Mouse (Mus musculus): ENCODE measurements around the gene Gpr143. TPM values are rescaled to one million over a fixed set of nuclear protein-coding genes. Genes with fewer than 3 reads are reported as not detected.
A peak's percentile ranks its signal among the peaks of the same experiment; 100 is the strongest.
"Not testable (repeated sequence)": the region's sequence is repeated elsewhere in the genome, so short reads cannot be mapped to it uniquely, and the experiment has no call there.

Gpr143 gene
- total RNA-seq (2021): not detected in 2 replicates
- long read RNA-seq, experiment 1, partial matches to known transcripts: 0 of 1 reads
- long read RNA-seq, experiment 1, other reads (novel, unspliced or antisense): 0 of 1 reads
- long read RNA-seq, experiment 2: 0 reads

DNA sequence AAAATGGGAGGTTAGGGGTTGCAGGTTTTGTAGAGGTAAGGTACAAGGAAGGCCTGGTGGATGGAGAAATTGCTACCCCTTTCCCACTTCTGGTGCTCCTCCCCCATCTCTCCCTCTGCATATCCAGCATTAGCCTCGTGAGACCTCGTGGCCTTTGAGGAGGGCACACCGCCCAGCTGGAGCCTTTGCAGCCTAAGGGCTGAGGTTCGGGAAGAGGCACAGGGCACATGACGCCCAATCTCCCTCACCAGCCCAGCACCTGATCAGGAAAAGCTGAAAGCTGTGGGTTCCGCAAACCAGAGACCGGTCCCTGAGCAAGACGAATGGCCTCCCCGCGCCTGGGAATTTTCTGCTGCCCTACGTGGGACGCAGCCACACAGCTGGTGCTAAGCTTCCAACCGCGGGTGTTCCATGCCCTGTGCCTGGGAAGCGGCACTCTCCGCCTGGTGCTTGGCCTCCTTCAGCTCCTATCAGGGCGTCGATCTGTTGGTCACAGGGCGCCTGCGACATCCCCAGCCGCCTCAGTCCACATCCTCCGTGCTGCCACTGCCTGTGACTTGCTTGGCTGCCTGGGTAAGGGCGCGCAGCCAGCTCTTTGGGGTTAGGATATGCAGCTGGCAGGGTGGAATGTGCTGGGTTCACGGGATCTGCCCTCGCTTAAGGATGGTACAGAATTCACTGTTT lies at the start of gene Gpr143:
Gpr143 (plus strand) TSS at position 202 of the 684 bp plus-strand sequence.
- DNase-seq: peak; percentile 41

DNA sequence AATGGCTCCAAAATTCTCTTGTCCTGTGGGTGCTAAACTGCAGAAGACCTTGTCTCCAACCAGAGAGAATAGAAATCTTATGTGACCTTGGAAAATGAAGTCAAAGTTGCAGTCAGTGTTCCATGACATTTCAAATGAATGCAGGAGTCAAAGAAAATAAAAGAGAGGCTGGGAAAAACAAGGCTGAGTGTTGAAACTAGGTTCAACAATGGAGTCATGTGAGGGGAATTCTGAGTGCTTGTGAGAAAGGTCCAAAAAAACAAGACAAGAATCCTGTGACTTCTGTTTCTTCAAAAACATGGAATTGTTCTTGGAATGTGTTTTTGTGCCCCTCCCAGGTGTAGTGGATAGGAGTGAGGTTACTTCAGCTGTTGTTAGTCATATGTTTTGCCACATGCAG lies 46.4 kb upstream of the Gpr143 start:
- DNase-seq: no peak

DNA sequence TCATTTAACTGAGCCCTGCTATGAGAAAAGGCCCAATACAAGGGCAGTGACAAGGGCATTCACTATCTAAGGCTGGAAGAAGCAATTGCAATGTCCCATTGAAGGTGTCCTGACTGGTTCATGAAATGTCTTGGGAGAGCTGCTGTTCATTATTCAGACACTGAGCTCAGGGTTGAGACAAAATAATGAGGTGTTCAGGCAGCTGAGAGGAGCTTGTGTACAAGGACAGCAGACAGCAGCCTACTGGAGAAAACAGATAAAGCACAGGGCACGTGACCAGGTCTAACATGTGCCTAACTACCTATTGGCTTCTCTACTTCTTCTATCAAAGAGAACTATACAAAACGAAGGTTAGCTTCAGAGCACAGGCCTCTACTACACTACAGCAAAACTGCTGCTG lies 43.5 kb upstream of the Gpr143 start:
- DNase-seq: no peak

DNA sequence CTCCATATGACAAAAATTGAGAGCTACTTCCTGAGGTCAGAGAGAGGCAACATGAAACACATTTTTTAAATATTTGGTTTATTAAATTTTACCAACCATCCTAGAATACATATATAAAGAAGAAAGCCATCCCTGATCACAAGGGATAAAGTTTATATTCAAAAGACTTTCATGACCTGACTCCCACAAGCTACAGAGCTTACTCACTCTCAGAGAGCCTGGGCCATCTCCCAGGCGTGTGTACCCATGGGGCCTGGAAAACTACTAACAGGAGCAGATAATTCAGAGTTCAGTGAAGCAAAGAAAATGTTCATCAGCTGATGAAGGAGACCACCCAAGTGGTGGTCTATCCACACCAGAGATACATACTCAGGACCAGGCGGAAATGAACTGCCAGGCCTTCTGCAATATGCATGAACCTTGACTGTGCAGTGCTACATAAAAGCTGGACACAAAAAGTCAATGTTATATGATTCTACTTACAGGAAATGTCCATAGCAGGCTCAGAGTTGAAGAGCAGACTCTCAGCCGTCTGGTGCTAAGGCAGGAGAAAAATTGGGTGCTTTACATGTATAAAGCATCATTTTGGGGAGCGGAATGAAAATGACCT lies 42.9 kb upstream of the Gpr143 start:
- DNase-seq: no peak

DNA sequence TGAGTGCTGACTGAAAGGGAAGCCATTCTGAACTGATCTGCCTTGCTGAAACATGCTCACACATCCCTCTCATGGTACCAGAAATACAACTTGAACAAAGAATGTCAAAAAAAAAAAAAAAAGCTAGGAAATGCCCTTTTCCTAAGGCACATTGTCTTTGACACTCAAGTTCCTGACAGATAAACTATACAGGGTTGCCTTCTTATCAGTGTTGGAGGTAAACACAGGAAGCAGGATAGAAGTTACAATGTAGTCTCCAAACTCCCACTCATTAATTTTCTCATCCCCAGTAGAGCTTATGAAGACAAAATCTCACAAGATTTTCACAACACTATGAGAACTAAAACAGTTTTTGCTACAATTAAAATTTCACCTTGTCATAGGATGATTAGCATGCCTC lies 38.1 kb upstream of the Gpr143 start:
- DNase-seq: no peak

DNA sequence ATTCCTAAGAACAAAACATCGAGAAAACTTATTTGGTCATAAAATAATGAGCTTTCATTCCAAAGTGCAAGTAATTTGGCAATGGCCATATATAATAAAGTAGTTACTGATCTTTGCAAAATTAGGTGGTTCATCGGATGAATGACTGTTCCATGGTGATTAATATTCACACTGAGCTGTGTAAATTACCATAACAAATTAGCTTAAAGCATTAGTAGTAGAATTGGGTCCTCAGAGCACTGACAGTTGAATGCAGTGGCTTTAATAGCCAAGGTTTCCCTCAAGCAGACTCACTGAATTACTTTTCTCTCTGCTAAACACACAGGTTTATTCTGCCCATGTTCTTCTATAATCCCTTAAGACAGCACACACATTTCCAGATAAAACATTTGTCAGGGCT lies 35.8 kb upstream of the Gpr143 start:
- no peak for DNase-seq

DNA sequence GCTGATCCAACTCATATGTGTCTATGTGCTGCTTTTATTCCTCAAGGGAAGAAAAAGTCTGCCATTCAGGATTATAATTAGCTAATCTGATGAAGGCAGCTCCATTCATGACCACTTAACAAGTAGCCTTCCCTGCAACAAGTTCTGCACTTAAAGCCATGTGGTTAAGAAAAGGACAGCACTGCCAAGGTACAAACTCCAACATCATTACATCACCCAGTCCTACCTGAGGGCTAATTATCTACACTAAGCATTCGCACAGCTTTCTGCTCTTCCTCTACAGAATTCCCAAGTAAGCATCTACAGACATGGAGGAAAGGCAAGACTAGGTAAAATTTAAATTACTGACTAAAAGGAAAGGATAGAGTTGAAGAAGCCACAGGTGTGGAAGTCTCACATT lies 25.9 kb upstream of the Gpr143 start:
- DNase-seq: no peak

DNA sequence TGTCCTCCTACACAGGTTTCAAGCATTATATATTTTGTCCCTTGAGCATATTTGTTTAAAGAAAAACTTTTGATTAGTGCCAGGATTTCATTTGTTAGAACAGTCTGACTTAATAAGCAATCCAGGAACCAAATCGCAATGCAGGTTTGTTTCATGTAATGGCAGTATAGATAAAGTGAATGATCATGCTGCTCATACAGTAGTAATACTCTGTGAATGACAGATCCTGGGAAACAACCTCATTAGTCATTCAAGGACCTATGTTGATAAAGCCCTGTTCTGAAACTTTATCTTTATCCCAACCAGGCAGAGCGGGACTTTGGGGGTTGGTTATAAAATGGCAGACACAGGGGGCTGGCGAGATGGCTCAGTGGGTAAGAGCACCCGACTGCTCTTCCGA lies 25.4 kb upstream of the Gpr143 start:
- no peak for DNase-seq

DNA sequence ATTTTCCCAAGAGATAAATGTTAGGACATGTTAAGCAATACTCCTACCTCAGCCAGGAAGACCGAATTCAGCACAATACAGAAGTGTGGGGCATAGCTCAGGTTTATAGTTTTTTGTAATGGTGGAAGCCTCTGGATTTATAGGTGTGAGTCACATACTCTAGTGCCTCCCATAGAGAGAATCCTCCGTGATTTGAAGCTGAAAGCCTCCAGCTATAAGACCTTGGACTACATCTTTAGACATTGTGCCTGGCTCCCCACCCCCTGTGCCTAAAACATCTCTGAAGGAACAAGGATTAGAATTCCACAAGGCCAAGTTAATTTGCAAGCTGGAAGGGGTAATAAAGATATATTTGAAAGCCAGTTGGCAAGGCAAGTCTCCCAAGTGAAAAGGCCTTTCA lies 19.3 kb upstream of the Gpr143 start:
- peak; percentile 24 for DNase-seq

DNA sequence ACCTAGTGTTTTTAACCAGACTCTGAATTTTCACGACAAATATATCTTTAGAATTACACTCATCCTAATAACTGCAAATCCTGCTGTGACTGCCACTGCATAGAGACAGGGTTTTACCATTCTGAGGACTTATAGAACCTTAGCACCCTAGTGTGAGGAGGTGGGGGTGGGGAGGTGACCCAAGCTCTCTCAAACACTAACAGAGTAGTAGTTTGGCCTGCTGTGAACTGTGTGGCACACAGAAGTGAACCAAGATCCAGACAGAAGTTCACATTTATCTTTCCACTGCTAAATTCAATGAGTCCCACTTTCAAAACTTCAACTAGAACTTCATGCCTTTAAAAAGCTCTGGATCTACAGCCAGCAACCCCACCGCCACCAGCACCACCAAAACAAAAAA lies 18.9 kb upstream of the Gpr143 start:
- no peak for DNase-seq

DNA sequence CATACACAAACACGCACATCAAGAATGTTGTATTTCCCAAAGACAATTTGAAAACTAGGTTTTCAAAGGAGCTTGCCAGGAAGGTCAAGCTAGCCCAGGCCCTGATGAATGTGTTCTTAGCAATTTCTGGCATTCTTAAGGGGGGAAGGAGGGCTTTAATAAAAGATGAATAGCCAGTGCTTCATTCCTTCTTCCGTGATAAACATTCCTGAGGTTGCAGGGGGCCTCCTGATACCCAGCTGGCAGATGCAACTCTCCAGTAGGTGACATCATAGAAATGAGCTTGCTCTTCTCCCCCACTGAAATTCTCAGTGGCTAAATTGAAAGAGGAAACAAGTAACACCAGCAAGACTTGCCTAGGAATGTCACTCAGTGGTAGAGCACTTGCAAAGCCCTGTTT lies 17.6 kb upstream of the Gpr143 start:
- no peak for DNase-seq

DNA sequence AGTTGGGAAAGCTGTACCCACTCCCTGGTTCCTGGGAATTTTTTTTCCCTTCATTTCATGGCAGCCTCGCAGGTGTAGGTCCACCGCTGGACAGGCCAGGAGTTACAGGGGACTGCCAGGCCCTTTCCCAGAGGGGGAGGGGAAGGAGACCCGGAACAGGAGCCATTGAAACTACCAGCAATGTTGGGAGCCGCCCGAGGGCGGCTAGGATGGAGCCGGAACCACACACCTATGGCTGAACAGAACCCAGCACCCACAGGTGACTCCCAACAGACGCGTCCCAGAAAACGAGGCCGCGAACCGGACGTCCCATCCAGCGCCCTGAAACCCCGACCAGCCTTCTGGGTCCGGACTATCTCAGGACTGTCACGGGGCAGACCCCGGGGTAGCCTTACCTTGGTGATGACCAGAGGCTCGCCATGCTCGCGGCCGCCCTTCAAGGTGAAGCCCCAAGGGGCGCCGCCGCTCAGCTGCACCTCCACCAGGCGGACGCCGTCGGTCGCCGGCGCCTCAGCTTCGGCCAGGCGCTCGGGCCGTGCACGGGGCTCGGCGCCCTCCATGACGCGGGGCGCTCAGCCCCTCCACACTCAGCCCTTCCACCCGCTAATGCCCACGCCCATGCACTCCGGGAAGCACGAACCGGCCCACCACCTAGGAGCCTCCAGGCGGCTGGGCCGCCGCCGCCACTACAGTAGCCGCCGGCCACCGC lies 12.7 kb upstream of the Gpr143 start, which contains the start of gene Shroom2:
Shroom2 (minus strand) TSS at position 575 of the 709 bp plus-strand sequence.
- peak; percentile 32 for DNase-seq

DNA sequence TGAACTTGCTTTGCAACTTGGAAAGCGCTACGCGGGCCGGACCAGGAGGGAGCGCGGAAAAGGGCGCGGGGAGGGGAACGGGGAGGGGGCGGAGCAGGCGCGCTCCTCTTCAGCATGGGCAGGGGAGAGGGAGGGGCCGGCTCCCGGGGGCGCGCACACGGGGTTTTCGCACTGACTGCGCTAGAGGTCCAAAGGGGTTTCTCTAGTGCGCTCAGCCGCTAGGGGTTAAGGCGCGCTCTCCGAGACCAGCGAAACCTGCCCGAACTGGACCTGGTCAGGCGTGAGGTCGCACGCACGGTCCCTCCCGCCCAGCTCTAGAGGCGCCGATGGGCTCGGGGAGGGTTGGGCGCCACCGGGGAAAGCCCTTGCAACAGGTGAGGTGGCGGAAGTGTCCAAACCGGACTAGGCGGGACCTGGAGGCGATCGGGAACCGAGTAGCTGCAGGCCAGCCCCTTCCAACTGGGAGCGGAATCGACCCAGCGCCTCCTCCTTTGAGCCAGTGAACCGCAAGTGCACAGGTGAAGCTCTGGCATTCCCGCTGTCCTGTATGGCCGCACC lies 12.0 kb upstream of the Gpr143 start:
- peak; percentile 86 for DNase-seq

DNA sequence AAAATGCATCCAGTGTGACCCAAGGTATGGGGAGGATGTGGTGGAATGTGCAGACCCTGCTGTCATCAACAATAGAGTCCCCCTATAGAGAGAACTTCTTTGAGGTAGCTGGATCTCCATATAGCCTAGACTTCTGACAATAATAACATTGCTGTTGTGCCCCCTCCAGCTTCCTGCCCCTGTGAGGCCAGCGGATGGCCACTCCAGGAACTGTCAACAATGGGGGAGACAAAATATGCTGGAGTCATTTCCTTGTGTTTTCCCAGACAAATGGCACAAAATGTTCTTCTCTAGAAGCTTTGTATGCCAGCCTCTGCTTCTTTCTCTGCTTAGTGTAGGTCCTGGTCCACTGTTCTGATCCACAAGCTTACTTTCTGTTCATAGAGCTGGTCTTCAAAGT lies 6.4 kb downstream of the Gpr143 start:
- peak; percentile 13 for DNase-seq

DNA sequence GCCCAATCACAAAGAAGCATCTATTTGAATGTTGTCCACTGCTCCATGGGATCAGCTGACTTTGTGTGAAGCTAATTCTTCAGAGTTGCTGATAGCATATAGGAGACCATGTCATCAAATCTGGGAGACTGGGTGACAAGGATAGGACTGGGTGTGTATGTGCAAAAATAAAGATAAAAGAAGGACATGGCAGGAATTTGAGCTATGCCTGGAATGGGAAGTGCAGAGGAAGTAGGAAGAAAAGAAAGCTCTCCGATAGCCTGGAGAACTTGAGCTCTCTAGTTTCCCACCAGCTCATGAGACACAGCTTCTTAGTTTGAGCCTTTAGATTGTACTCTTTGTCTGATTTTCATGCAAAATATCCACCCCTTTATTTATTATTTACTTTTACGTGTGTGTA lies 6.9 kb downstream of the Gpr143 start:
- DNase-seq: no peak

DNA sequence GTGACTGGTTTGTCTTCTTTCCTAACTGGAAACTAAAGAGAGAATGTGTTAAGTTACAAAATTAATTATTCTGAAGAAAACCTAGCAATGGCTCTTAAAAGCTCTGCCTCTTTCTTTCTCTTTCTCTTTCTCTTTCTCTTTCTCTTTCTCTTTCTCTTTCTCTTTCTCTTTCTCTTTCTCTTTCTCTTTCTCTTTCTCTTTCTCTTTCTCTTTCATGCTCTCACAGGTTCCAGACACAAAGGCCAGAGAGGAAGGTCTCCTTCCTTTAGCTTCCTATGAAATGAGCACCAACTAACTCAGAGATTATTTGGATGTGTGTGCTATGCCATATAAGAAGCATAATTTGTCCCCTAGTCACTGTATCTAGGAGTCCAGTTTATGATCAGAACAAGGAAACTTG lies 23.6 kb downstream of the Gpr143 start:
- no peak for DNase-seq

DNA sequence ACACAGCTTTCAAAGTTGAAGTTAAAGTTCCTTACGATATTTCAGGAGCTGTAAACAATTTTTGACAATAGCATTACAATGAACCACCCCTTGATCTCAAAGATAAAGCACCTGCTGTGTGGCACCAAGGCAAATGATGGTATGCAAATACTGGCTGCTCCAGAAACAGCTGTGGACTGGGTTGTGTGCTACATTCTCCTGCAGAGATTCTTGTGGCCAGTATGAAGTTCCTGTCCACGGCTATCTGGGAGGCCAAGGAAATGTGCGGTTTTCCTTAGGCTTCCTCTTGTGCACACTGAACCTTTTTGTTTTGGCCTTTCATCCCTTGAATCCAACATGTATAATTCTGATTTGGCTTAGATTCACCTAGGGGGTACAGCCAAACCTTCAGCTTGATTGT lies 31.6 kb downstream of the Gpr143 start:
- no peak for DNase-seq

DNA sequence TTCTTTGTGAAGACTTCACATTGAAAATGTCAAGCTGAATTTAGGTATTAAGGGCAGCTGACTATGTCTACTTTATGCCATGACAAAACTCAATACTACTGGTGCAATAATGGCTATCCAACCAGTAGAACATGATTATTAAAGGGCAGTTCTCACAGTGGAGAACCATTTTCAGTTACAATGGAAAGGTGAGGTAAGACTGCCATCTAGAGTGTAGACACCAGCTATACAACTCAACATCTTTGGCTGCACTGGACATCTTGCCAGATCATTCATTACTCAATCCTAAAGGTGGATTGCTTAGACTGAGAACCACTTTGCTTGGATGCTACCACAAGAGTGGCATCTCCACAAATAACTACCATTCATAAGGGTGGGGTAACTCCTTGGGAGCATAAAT lies 37.3 kb downstream of the Gpr143 start:
- DNase-seq: no peak

DNA sequence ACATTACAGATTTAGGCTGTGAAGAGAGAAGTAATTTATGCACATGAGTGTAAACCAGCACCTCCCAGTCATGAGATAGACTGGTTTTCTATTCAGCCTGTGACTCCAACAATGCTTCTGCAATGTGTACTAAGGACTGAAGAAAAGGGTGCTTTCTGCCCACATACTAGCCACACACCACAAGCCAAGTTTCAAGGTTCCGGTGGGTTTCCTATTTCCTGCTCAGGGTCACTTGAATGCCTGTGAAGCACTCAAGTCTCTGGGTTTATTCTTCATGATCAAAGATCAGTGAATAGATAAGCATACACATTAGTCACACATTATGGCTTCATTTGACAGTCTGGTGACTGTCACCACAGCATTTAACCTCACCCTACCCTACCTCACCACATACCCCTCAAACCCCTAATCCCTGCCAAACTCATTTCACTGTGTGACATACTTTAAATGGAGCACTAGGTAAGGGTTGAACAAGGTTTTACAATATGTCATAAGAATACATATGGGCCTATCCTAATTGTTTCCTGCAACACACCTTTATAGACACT lies 49.4 kb downstream of the Gpr143 start:
- DNase-seq: not testable (repeated sequence)

DNA sequence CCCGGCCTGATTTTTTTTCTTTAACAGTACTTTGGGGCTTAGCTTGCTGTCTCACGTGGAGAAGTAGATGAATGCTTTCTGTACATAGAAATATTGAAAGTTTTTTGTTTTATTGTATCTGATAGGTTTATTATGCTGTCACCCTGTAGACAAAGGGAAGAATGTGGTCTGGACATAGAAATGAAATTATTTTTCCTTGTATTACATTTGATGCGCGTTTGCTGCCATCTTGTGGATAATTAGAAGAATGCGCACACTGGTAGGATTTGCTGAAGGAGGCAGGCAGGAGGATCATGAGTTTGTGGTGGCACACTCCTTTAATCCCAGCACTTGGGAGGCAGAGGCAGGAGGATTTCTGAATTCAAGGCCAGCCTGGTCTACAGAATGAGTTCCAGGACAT lies 53.2 kb downstream of the Gpr143 start:
- DNase-seq: peak; percentile 21

DNA sequence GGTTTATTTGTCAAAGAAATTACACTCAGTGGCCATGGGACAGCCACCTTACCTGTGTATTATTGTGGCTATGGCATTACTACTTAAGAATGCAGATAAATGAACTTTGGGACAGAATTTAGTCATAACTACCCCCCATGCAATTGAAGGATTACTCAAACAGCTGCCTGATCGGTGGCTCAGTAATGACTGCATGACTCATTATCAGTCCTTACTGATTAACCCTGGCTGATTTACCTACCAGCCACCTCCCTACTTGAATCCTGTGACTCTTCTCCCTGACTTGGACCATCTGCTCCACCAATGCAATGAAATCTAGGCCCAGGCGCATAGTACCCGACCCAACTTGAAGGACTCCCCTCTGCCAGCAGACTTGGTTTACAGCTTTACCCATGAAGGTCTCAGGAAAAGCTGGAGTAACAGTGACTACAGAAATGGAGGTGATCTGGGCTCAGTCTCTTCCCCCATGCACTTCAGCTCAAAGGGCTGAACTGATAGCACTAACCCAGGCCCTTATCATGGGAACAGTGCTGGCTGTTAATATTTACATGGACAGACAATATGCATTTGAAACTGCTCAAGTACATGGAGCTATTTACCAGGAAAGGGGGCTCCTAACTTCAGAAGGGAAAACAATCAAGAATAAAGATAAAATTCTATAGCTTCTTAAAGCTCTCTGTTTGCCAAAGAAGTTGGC lies 73.5 kb downstream of the Gpr143 start:
- no peak for DNase-seq

Data from adrenal gland, postnatal 14 days (tissue).